Mouse (Mus musculus) intestine, postnatal 0 days (tissue): ENCODE results near the gene Cd69. TPM values are rescaled to one million over a fixed set of nuclear protein-coding genes. Genes with fewer than 3 reads are reported as not detected.

Experiments
- ATAC-seq: fragments of 200-750 bp; cut with Nextera tagmentation; 2 replicates; pipeline ENCODE4 v1.8.0; 2017; ENCODE audit warnings: mild to moderate bottlenecking, moderate TSS enrichment, moderate library complexity
- H3K27ac ChIP-seq: fragments of 300-500 bp; sonication (generic); 2 replicates; pipeline ENCODE4 v1.5.1; 2014; ENCODE audit warnings: mild to moderate bottlenecking, low read depth, low read length, moderate library complexity
- H3K27me3 ChIP-seq: fragments of 300-500 bp; sonication (generic); replicated peaks from 2 replicates; pipeline ENCODE4 v1.6.1; 2014; ENCODE audit warnings: low read length, mixed read lengths; ENCODE audit not compliant: control insufficient read depth, insufficient read depth
- H3K36me3 ChIP-seq: fragments of 300-500 bp; sonication (generic); 2 replicates; pipeline ENCODE4 v1.6.1; 2014; ENCODE audit warnings: mild to moderate bottlenecking, moderate library complexity; ENCODE audit not compliant: control insufficient read depth, insufficient read depth
- H3K4me1 ChIP-seq: fragments of 300-500 bp; sonication (generic); replicated peaks from 2 replicates; pipeline ENCODE4 v1.6.1; 2014; ENCODE audit warnings: antibody characterized with exemption, low read length, mixed read lengths; ENCODE audit not compliant: control insufficient read depth, insufficient read depth
- H3K4me2 ChIP-seq: fragments of 300-500 bp; sonication (generic); replicated peaks from 2 replicates; pipeline ENCODE4 v1.6.1; 2014; ENCODE audit warnings: low read depth, mild to moderate bottlenecking, moderate library complexity
- H3K4me3 ChIP-seq: fragments of 300-500 bp; sonication (generic); 2 replicates; pipeline ENCODE4 v1.5.1; 2014; ENCODE audit warnings: low read depth, low read length
- H3K9ac ChIP-seq: fragments of 300-500 bp; sonication (generic); 2 replicates; pipeline ENCODE4 v1.6.1; 2014; ENCODE audit warnings: mild to moderate bottlenecking, low read depth, low read length
- H3K9me3 ChIP-seq: fragments of 300-500 bp; sonication (generic); 2 replicates; pipeline ENCODE4 v1.6.1; 2016; ENCODE audit warnings: mixed run types; ENCODE audit not compliant: control insufficient read depth
- CTCF ChIP-seq: sonication (generic); IDR thresholded peaks from 2 replicates; pipeline ENCODE4 v1.5.1; 2016; ENCODE audit warnings: low read depth, mild to moderate bottlenecking, control low read depth, antibody characterized with exemption, moderate library complexity
- WGBS: fragments of 180-500 bp; shearing (Covaris S2); extraction: QIAGEN DNeasy Blood & Tissue Kit; methylation state at CpG from one replicate; pipeline ENCODE4 v1.1.7; 2014; 5-methylcytosine and 5-hydroxymethylcytosine counted together
- polyA plus RNA-seq: library from polyadenylated mRNA; unstranded; fragments of >200 nt; fragmentation: Nextera tagmentation; extraction: Ambion mirVana; gene quantifications from 2 replicates; pipeline ENCODE4 v1.2.1, GENCODE M21; 2015

The Cd69 gene
- polyA plus RNA-seq, 1 experiment from 2014 or later, result 0.16 TPM

DNA sequence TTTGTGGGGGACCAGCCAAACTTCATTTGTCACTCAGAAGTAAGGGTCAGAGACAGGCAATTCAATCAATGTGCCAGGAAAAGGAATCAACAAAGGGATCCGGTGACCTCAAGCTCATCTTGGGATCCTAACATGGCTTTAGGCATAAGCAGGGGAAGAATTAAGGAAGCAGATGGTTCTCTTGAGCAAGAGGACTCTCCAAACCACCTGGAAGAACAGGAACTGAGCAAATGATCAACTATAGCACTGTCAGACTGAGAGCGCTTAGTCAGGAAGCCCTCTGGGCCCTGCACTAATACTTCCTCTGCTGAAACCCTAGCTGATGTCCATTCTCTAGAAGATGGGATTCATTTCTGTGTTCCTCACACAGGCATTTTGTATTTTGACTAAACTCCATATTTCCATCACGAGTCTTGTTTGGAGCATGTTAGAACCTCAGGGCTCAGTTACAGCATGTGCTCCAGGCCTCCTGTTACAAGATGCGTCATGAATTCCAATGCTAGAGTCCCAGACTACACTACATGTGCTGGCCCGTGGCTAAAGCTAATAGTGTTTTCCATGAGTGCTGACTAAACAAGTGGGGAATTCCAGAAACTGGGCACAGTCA, 39.3 kb downstream of the Cd69 start:
- Histone ChIP-seq H3K9me3 (no peaks in the 10 kb centered on the region), H3K27ac (peak overlapping the region; percentile 29), H3K4me1 (peaks cover 14% of the 10 kb centered on the region; the same call in 1 of the 2 replicates), H3K27me3 (no peaks in the 10 kb centered on the region), H3K4me3 (no peak overlapping the region), H3K9ac (no peak overlapping the region), H3K4me2 (peak overlapping the region; percentile 70), H3K36me3 (no peaks in the 10 kb centered on the region; the same call in 1 of the 2 replicates)
- no peak for ATAC-seq
- 44% methylated on average over 5 of the region's 5 CpGs for WGBS
- no peak for TF ChIP-seq CTCF

DNA sequence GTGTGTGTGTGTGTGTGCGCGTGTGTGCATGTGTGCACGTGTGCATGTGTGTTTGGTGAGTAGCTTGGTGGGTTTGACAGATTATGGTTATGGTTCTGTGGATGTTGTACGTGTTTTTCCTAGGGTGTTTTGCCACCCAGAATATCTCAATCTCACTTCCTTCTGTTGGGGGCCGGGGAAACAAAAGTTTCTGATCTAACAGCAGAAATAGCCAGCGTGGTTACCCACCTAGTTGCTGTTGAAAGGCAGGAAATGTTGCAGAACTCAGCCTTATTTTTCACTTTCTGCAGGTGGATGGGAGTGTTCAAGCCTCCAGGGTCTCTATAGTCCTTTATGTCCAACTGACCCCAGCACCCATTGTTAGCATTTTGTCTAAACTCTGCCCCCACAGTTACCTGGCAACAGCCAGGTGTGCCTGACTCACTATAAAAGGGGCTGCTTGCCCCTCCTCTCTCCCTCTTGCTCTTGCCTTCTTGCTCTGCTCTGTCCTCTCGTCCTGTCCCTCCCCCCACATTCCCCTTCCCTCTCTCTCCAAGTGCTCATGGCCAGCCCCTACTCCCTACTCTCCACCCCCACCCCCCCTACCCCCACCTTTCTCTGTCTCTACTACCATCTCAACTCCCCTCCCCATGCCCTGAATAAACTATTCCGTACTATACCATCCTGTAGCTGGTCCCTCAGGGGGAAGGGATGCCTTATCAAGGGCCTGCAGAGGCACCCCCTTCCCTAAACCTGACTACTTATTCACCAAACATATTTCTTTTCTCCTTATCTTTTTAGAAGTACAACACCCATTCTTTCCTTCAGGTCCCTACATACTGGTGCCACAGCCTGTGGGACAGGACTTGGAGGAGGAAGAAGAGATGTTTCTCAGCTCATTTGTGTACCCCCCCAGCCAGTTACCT, 40.5 kb downstream of the Cd69 start:
- 63% methylated on average over 8 of the region's 8 CpGs for WGBS
- no peaks in the 10 kb centered on the region for H3K9me3 ChIP-seq
- H3K36me3 ChIP-seq, result no peaks in the 10 kb centered on the region; the same call in 1 of the 2 replicates
- H3K9ac ChIP-seq, result no peak overlapping the region
- no peak for ATAC-seq
- peak overlapping the region; percentile 15; the same call in 1 of the 2 replicates for H3K27ac ChIP-seq
- H3K4me2 ChIP-seq, result peak overlapping the region; percentile 30
- TF ChIP-seq CTCF, result no peak
- H3K27me3 ChIP-seq, result no peaks in the 10 kb centered on the region
- H3K4me1 ChIP-seq, result peaks cover 16% of the 10 kb centered on the region; the same call in 1 of the 2 replicates
- H3K4me3 ChIP-seq, result no peak overlapping the region

DNA sequence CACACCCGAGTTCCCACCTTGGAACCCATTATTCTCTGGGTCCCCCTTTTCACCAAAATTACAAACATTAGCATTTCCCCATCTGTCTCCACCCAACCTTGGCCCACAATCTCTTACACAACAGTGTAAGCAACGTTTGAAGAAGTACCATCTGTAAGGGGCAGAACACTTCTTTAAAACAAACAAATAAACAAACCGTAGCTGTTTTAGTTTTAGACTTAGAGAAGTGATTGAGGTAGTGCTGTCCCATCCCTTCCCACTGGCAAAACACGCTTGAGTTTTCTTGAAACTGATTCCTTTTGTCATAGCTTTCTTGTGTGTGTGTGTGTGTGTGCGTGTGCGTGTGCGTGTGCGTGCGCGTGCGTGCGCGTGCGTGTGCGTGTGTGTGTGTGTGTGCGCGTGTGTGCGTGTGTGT, 41.3 kb downstream of the Cd69 start:
- Histone ChIP-seq H3K4me2 (no peak overlapping the region), H3K36me3 (no peaks in the 10 kb centered on the region; the same call in 1 of the 2 replicates), H3K4me3 (no peak overlapping the region), H3K4me1 (peaks cover 16% of the 10 kb centered on the region; the same call in 1 of the 2 replicates), H3K9me3 (no peaks in the 10 kb centered on the region), H3K27ac (peak overlapping the region; percentile 41; the same call in 1 of the 2 replicates), H3K27me3 (no peaks in the 10 kb centered on the region), H3K9ac (no peak overlapping the region)
- ATAC-seq, result no peak
- 77% methylated on average over 18 of the region's 18 CpGs for WGBS
- TF ChIP-seq CTCF, result no peak

DNA sequence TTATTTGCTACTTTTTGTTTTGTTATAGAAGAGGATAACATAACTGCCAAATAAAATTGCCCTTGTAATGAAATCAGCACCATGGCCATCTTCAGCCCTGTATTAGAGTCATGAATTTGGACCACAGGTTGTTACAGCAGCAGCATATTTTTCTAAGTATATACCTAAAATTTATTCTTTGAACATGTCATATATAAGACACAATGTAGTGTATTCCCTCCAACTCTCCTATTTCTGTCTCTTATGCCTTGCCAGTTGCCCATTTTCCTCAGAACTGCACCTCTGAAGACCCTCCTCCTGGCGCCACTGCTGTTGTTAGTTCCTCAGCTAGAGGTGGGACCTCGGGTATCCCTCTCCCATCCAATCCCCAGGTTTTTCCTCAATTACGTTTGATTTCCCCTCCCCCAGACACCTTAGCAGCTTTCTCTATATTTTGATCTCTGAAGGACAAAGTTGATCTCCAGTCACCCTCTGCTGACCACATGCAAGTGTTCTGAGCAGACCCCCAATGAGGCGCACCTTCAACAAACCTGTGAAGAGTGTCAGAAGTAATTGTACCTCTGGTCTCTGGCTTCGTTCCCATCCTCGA, 41.8 kb downstream of the Cd69 start:
- no peak for TF ChIP-seq CTCF
- Histone ChIP-seq H3K4me1 (peaks cover 16% of the 10 kb centered on the region; the same call in 1 of the 2 replicates), H3K4me2 (no peak overlapping the region), H3K27ac (peak overlapping the region; percentile 41), H3K36me3 (no peaks in the 10 kb centered on the region; the same call in 1 of the 2 replicates), H3K27me3 (no peaks in the 10 kb centered on the region), H3K4me3 (no peak overlapping the region), H3K9ac (no peak overlapping the region), H3K9me3 (no peaks in the 10 kb centered on the region)
- WGBS, result 74% methylated on average over 6 of the region's 6 CpGs
- no peak for ATAC-seq

DNA sequence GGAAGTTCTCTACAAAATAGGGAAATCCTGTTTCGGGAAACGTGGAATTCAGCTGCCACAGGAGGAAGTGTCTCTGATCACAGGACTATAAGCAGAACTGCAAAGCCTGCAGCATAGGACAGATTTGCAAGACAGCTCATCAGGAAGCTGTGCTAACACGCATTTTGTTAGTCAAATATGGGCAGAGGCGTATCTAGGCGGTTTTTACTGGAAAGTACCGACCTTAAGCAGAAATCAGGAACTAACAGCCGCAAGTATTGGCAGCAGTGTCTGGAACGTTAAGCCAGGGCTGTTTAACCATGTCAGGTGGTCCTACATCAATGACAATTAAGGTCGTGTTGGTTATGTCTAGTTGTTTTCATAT, 42.4 kb downstream of the Cd69 start:
- Histone ChIP-seq H3K27me3 (no peaks in the 10 kb centered on the region), H3K9ac (no peak overlapping the region), H3K9me3 (no peaks in the 10 kb centered on the region), H3K4me1 (peaks cover 16% of the 10 kb centered on the region; the same call in 1 of the 2 replicates), H3K36me3 (no peaks in the 10 kb centered on the region; the same call in 1 of the 2 replicates), H3K4me2 (no peak overlapping the region), H3K27ac (peak overlapping the region; percentile 41; the same call in 1 of the 2 replicates), H3K4me3 (no peak overlapping the region)
- TF ChIP-seq CTCF, result no peak
- ATAC-seq, result no peak
- WGBS, result 65% methylated on average over 9 of the region's 9 CpGs
